Mouse (Mus musculus) adrenal gland, postnatal 4 days (tissue): Measurements from ENCODE around the gene Tmem258. TPM values are rescaled to one million over a fixed set of nuclear protein-coding genes. Genes with fewer than 3 reads are reported as not detected.

Experiments used
- DNase-seq, 2 experiments: peaks; one replicate each; pipeline ENCODE4 v3.0.0; 2021 to 2022; ENCODE audit warnings: low spot score in 2 of 2, mixed read lengths in 2 of 2
- total RNA-seq, 2 experiments: library from RNA; stranded (reverse); gene quantifications; 2 replicates each; pipeline ENCODE4 v1.2.3; 2021

Tmem258 gene
- total RNA-seq, 2 experiments from 2014 or later, result 161 to 182 TPM

GRCm38 (mm10) chr19:10219593-10219992 lies 15.8 kb downstream of the Tmem258 start:
- no peak for DNase-seq

- no peak for DNase-seq
These were observed 17.8 kb downstream of the Tmem258 start for GRCm38 (mm10) chr19:10221585-10221984.

- DNase-seq, result no peak
These were observed 18.8 kb downstream of the Tmem258 start for GRCm38 (mm10) chr19:10222656-10223055.

- DNase-seq, result no peak
These were observed 19.7 kb downstream of the Tmem258 start for GRCm38 (mm10) chr19:10223561-10223960.

- no peak for DNase-seq
These were observed 21.0 kb downstream of the Tmem258 start for GRCm38 (mm10) chr19:10224637-10225453.

GRCm38 (mm10) chr19:10225767-10226166 lies 22.0 kb downstream of the Tmem258 start:
- DNase-seq, result no peak

GRCm38 (mm10) chr19:10231016-10231415 lies 27.2 kb downstream of the Tmem258 start:
- no peak for DNase-seq

- DNase-seq, result no peak
These were observed 28.1 kb downstream of the Tmem258 start for GRCm38 (mm10) chr19:10231871-10232270.

GRCm38 (mm10) chr19:10232327-10233017 lies 28.7 kb downstream of the Tmem258 start:
- no peak for DNase-seq

- no peak for DNase-seq
These were observed 32.2 kb downstream of the Tmem258 start for GRCm38 (mm10) chr19:10235784-10236565.

GRCm38 (mm10) chr19:10238477-10238876 lies 34.7 kb downstream of the Tmem258 start:
- DNase-seq, result no peak

- no peak for DNase-seq
These were observed 35.6 kb downstream of the Tmem258 start for GRCm38 (mm10) chr19:10239419-10239818.

- DNase-seq, result no peak
These were observed 36.3 kb downstream of the Tmem258 start for GRCm38 (mm10) chr19:10239975-10240653.

- peak; percentile 57 to 67 for DNase-seq
These were observed 37.0 kb downstream of the Tmem258 start, which contains the start of gene Myrf for GRCm38 (mm10) chr19:10240654-10241305. Myrf (minus strand) TSS chr19:10240748.

GRCm38 (mm10) chr19:10242916-10243315 lies 39.1 kb downstream of the Tmem258 start:
- DNase-seq, result no peak

- peak in 1 of 2 experiments; percentile 42 for DNase-seq
These were observed 40.4 kb downstream of the Tmem258 start for GRCm38 (mm10) chr19:10244183-10244582.

- DNase-seq, result no peak
These were observed 43.4 kb downstream of the Tmem258 start for GRCm38 (mm10) chr19:10247165-10247564.

- DNase-seq, result no peak
These were observed 44.3 kb downstream of the Tmem258 start for GRCm38 (mm10) chr19:10248128-10248527.
